Mouse (Mus musculus) limb, embryonic 14.5 days (tissue): ENCODE data around the gene Hltf. TPM values are rescaled to one million over a fixed set of nuclear protein-coding genes. Genes with fewer than 3 reads are reported as not detected.
"Not testable (repeated sequence)": the region's sequence is repeated elsewhere in the genome, so short reads cannot be mapped to it uniquely, and the experiment has no call there.

Source experiments
- ATAC-seq: fragments of 200-750 bp; cut with Nextera tagmentation; 2 replicates; pipeline ENCODE4 v1.8.0; 2017; ENCODE audit warnings: low read depth, moderate number of reproducible peaks, moderate TSS enrichment; ENCODE audit not compliant: low FRiP score
- DNase-seq: peaks from one replicate; pipeline ENCODE4 v3.0.0-alpha.2; 2015; ENCODE audit warnings: low spot score
- H3K27ac ChIP-seq: fragments of 300-500 bp; sonication (generic); replicated peaks from 2 replicates; pipeline ENCODE4 v1.5.1; 2014; ENCODE audit warnings: low read depth, mild to moderate bottlenecking, low read length, moderate library complexity, mixed read lengths
- H3K27me3 ChIP-seq: fragments of 300-500 bp; sonication (generic); 2 replicates; pipeline ENCODE4 v1.6.1; 2014; ENCODE audit warnings: low read length, mixed read lengths; ENCODE audit not compliant: control insufficient read depth, insufficient read depth
- H3K36me3 ChIP-seq: fragments of 300-500 bp; sonication (generic); 2 replicates; pipeline ENCODE4 v1.6.1; 2014; ENCODE audit warnings: mild to moderate bottlenecking, low read length, moderate library complexity, mixed read lengths; ENCODE audit not compliant: control insufficient read depth, insufficient read depth
- H3K4me1 ChIP-seq: fragments of 300-500 bp; sonication (generic); 2 replicates; pipeline ENCODE4 v1.6.1; 2014; ENCODE audit warnings: antibody characterized with exemption, low read length, mixed read lengths; ENCODE audit not compliant: control insufficient read depth, insufficient read depth
- H3K4me2 ChIP-seq: fragments of 300-500 bp; sonication (generic); replicated peaks from 2 replicates; pipeline ENCODE4 v1.6.1; 2014; ENCODE audit warnings: low read depth, mild to moderate bottlenecking, low read length, moderate library complexity; ENCODE audit not compliant: severe bottlenecking
- H3K4me3 ChIP-seq: fragments of 300-500 bp; sonication (generic); replicated peaks from 2 replicates; pipeline ENCODE4 v1.5.1; 2014; ENCODE audit warnings: low read length
- H3K9ac ChIP-seq: fragments of 300-500 bp; sonication (generic); 2 replicates; pipeline ENCODE4 v1.6.1; 2014; ENCODE audit warnings: mild to moderate bottlenecking, low read depth, low read length, moderate library complexity; ENCODE audit not compliant: severe bottlenecking
- H3K9me3 ChIP-seq: fragments of 300-500 bp; sonication (generic); 2 replicates; pipeline ENCODE4 v1.6.1; 2016; ENCODE audit warnings: low read length; ENCODE audit not compliant: control insufficient read depth
- POLR2A ChIP-seq: fragments of 200-500 bp; IDR thresholded peaks from 2 replicates; pipeline ENCODE4 v1.8.0; 2012; ENCODE audit warnings: inconsistent platforms, mild to moderate bottlenecking, moderate library complexity, borderline replicate concordance; ENCODE audit not compliant: insufficient read depth, insufficient read length; ENCODE audit errors: extremely low read depth
- WGBS: fragments of 180-500 bp; shearing (Covaris S2); extraction: QIAGEN DNeasy Blood & Tissue Kit; methylation state at CpG from one replicate; pipeline ENCODE4 v1.1.7; 2014; 5-methylcytosine and 5-hydroxymethylcytosine counted together
- polyA plus RNA-seq, 2 experiments: library from polyadenylated mRNA; depleted of rRNA in 1 of 2; stranded (reverse) in 1 of 2; unstranded in 1 of 2; fragments of >200 nt; fragmentation: Nextera tagmentation in 1 of 2; extraction: Ambion mirVana in 1 of 2; gene quantifications; 2 replicates each; pipeline versions ENCODE4 v1.2.1 to v1.2.3; 2012 to 2014

Gene Hltf
- polyA plus RNA-seq (2012; rRNA removed): 12.9 and 13.0 TPM in 2 replicates
- 18.5 and 19.0 TPM in 2 replicates for polyA plus RNA-seq (2014; fragmentation: Nextera tagmentation; extraction: Ambion mirVana)

DNA sequence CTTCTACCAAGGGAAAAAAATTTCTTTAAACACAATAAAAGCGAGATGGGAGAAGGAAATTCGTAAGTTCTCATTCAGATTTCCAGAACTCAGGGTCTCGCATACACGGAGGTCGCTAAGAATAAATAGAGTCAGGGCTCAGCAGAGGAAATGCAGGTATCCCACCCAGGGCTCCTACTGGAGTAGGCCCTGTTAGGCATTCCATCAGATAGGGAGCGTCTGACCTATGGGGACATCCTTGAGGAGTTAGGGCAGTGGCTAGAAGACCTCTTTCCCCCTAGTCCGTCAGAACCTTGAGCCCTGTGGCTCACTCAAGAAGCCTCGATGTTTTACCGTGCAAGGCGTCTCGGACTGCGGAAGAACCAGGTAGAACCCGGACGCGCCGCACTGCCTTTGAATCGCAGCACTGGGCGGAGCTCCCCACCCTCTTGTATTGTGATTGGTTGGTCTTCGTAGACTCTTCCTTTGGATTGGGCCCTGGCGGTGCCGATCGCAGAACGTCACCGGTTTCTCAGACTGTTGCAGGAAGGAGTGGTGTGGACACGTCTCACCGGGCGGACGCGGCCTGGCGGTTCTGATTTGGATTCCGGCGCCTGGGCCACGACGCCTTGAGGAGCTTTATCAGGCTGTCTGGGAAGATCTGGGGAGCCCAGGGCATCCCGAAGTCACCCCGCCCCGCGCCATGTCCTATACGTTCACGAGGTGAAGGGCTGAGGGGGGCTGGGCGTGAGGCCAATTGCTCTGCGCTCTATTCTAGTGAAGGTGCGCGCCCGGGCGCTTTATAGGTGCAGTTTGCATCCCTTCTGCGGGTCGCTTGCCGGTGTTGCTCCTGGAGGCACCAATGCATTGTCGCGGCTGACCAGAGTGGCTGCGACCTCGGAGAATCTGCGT lies at the start of gene Hltf:
Gene Hltf (plus strand): TSS at position 506 of the 891 bp plus-strand sequence.
- no peak; the same call in 1 of the 2 replicates for TF ChIP-seq POLR2A
- H3K27ac ChIP-seq: peak within 1 kb of the TSS; percentile 80
- peak within 1 kb of the TSS; percentile 69 for H3K4me3 ChIP-seq
- 0 out of 2 replicates have a peak, but pooled peaks cover 2% of the 10 kb centered on the region for H3K4me1 ChIP-seq
- peak within 1 kb of the TSS; percentile 71 for H3K9ac ChIP-seq
- H3K27me3 ChIP-seq: no peaks in the 10 kb centered on the region
- WGBS: under 1% methylated on average over 53 of the region's 54 CpGs
- no peaks in the 10 kb centered on the region for H3K9me3 ChIP-seq
- peak; percentile 95 for DNase-seq
- H3K4me2 ChIP-seq: peak within 1 kb of the TSS; percentile 45
- peak; percentile 100 for ATAC-seq
- H3K36me3 ChIP-seq: peaks cover 5% of the 10 kb centered on the region

DNA sequence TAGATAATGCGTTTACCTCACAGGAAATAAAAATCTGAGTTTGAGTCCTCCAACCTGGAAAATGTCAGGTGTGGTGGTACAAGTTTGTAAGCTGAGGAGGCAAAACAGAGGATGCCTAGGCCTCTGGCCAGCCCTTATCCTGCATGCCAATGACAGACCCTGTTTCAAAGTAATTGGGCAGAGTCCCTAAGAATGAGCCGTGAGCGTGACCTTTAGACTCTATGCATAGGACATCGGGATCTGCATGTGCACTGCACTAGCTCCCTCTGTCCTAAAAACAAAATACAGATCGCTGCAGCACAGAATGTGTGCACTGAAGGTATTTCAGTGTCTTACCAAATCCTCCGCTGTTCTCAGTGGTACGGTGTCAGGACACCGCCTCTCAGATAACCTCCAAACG lies 47.1 kb upstream of the Hltf start:
- H3K27me3 ChIP-seq: no peaks in the 10 kb centered on the region
- TF ChIP-seq POLR2A: no peak
- H3K9ac ChIP-seq: no peak overlapping the region
- DNase-seq: no peak
- no peaks in the 10 kb centered on the region for H3K9me3 ChIP-seq
- 0 out of 2 replicates have a peak, but pooled peaks cover 4% of the 10 kb centered on the region for H3K36me3 ChIP-seq
- H3K4me2 ChIP-seq: no peak overlapping the region
- peak overlapping the region; percentile 74 for H3K27ac ChIP-seq
- ATAC-seq: peak; percentile 26
- H3K4me3 ChIP-seq: no peak overlapping the region
- WGBS: 77% methylated on average over 9 of the region's 9 CpGs
- peaks cover 10% of the 10 kb centered on the region; the same call in 1 of the 2 replicates for H3K4me1 ChIP-seq

DNA sequence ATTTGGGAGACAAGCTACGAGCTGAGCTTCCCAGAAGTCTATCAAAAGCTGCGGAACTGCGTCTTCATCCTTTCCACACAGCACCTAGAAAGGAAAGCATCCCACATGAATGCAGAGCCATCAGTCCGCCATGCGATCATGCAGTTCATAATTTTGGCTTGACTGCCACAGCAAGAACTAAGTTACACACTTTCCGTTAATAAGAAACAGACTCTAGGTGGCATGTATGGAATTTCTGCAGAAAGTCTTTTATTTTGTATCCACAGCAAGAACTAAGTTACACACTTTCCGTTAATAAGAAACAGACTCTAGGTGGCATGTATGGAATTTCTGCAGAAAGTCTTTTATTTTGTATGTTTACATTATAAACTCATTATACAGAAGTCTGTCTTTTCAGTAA lies 46.7 kb upstream of the Hltf start:
- H3K4me2 ChIP-seq: not testable (repeated sequence)
- WGBS: 34% methylated on average over 7 of the region's 7 CpGs

DNA sequence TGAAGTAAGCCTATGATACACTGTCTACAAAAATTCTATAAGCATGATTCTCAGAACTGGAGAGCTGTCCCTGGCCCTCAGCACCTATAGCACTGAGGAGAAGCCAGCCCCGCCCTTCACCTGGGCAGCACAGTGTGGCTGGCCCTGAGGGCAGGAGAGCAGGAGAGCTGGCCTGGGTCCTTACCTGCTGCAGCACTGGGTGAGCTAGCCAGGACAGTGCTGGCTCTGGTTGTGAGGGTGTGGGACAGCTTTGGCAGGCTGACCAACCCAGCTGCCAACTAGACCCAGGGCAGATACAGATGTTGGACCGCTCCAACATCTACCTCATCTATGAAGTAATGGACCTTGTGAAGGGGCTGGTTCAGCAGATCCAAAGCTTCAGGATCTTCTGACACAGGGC lies 43.2 kb upstream of the Hltf start:
- no peak overlapping the region for H3K27ac ChIP-seq
- ATAC-seq: no peak
- no peak overlapping the region for H3K4me2 ChIP-seq
- H3K36me3 ChIP-seq: peaks cover 17% of the 10 kb centered on the region
- H3K4me1 ChIP-seq: peaks cover 10% of the 10 kb centered on the region; the same call in 1 of the 2 replicates
- no peaks in the 10 kb centered on the region for H3K27me3 ChIP-seq
- no peak for DNase-seq
- 88% methylated on average over 2 of the region's 2 CpGs for whole genome bisulfite sequencing
- no peak overlapping the region for H3K4me3 ChIP-seq
- H3K9ac ChIP-seq: no peak overlapping the region
- H3K9me3 ChIP-seq: no peaks in the 10 kb centered on the region
- TF ChIP-seq POLR2A: no peak

More for the DNA sequence above, 46.7 kb upstream of the Hltf start:
- H3K9me3 ChIP-seq, H3K4me1 ChIP-seq, H3K27me3 ChIP-seq, H3K36me3 ChIP-seq, H3K9ac ChIP-seq, H3K4me3 ChIP-seq: not testable (repeated sequence)
- peak overlapping the region; percentile 74 for H3K27ac ChIP-seq
- ATAC-seq (peak; percentile 62), DNase-seq (peak; percentile 25)

DNA sequence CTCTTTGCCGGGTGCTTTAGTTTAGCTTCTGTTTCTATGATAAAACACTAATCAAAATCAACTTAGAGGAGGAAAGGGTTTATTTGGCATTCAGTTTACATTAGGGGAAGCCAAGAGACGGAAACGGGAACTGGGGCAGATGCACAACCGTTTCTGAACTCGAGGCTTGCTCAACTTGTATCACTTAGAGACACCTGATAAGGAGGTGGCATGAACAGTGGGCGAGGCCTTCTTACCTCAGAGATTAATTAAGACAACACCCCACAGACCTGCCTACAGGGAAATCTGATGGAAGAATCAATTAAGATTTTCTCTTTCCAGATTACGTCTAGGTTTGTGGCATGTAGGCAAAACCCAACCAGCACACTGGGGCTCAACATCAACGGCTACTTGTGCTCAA lies 39.5 kb upstream of the Hltf start:
- H3K4me2 ChIP-seq: no peak overlapping the region
- TF ChIP-seq POLR2A: no peak
- 89% methylated on average over 8 of the region's 8 CpGs for WGBS
- DNase-seq: no peak
- no peak overlapping the region for H3K9ac ChIP-seq
- peaks cover 22% of the 10 kb centered on the region for H3K36me3 ChIP-seq
- no peak for ATAC-seq
- no peaks in the 10 kb centered on the region for H3K4me1 ChIP-seq
- H3K27ac ChIP-seq: no peak overlapping the region
- no peaks in the 10 kb centered on the region for H3K27me3 ChIP-seq
- no peaks in the 10 kb centered on the region for H3K9me3 ChIP-seq
- H3K4me3 ChIP-seq: no peak overlapping the region
